In genomic region chr4:120461741-120462140, GRCm38 (mm10) we compare ENCODE assay signal across 24 mouse cellular contexts. TPM values are rescaled to one million over a fixed set of nuclear protein-coding genes. Genes with fewer than 3 reads are reported as not detected.
DNase-seq lines count a peak whose midpoint lies in the region; ATAC-seq and TF ChIP-seq lines count a peak whose summit lies in the region.
"Had no signal": no experiment of that assay in that cellular context is flagged by ENCODE, and none has a peak within 500 bp of the region (broad histone marks: within the 10 kb centered on the region; RNA-seq: fewer than 3 reads in every experiment).

No protein-coding gene starts in this region.

- POLR2A ChIA-PET in Patski (lab: Charles Lee) = no interaction called here

- no peak for TF ChIP-seq CTCF in Patski (IDR thresholded peaks at IDR 0.05)
- no peak for TF ChIP-seq CTCF in brain, embryonic 14.5 days (IDR thresholded peaks at IDR 0.05; ENCODE audit: borderline replicate concordance, extremely low read depth, insufficient read depth, insufficient read length)
- TF ChIP-seq CTCF in heart, adult 2 months (IDR thresholded peaks at IDR 0.05) = no peak

- in situ Hi-C loops in Patski (cut with MboI; ENCODE audit: low pct_unique_long_range_greater_than_20kb) = no loop called here

- no peaks in the 10 kb centered on the region for H3K36me3 ChIP-seq in heart, adult 2 months (ENCODE audit: control insufficient read depth, insufficient read depth, low read length)
- H3K36me3 ChIP-seq: G1E had no signal

- no peak for TF ChIP-seq POLR2A in brain, embryonic 14.5 days (IDR thresholded peaks at IDR 0.05; ENCODE audit: borderline replicate concordance, extremely low read depth, insufficient read depth, insufficient read length, poor library complexity, severe bottlenecking)
- no peak for TF ChIP-seq POLR2A in heart, adult 2 months (IDR thresholded peaks at IDR 0.05; ENCODE audit: insufficient read depth, low read depth, low read length)

- H3K4me3 ChIP-seq in heart, adult 2 months = no peak overlapping the region

- DNase-seq in Muller cell, postnatal 12 days (ENCODE audit: inconsistent ontology term) = peak; percentile 53
- DNase-seq in Patski (ENCODE audit: low read depth, low spot score) = peak; percentile 41
- peak; percentile 1 for DNase-seq in brain, embryonic 14.5 days (ENCODE audit: low read depth)
- peak; percentile 24 for DNase-seq in fibroblast of lung, adult 2 months (ENCODE audit: low read depth)
- DNase-seq in heart, adult 2 months = no peak
- no peak for DNase-seq in lung, postnatal 14 days
- DNase-seq in gastrocnemius, adult 8-10 months (ENCODE audit: low spot score in 2 of 2) = no peak
- no peak for DNase-seq in lung, postnatal 25 days (ENCODE audit: low spot score)
- DNase-seq: adrenal gland, adult 2 months; adrenal gland, adult 8-10 months; adrenal gland, postnatal 10 days; adrenal gland, postnatal 14 days; adrenal gland, postnatal 25 days; adrenal gland, postnatal 36 days; B cell, adult 2 months; cerebellum, adult 11 months; cerebellum, adult 11-12 months; cerebellum, adult 18-20 months; cerebellum, adult 2 months; cerebellum, adult 8-10 months had no signal

- no peaks in the 10 kb centered on the region for H3K27me3 ChIP-seq in Patski
- H3K27me3 ChIP-seq in heart, adult 2 months (ENCODE audit: control insufficient read depth, insufficient read depth, low read length) = no peaks in the 10 kb centered on the region
- H3K27me3 ChIP-seq: CH12.LX had no signal

- peak; percentile 51 for ATAC-seq in Patski
- ATAC-seq: activated CD4-positive, CD25-positive, alpha-beta regulatory T cell, adult 4 months; CD4-positive, CD25-positive, alpha-beta regulatory T cell, adult 4 months had no signal

- WGBS in heart, adult 2 months = 74% methylated on average over 4 of the region's 4 CpGs

- no peaks in the 10 kb centered on the region for H3K79me2 ChIP-seq in heart, adult 2 months (replicated peaks; ENCODE audit: control insufficient read depth, insufficient read depth, low read length)

- CTCF ChIA-PET in Patski (lab: Charles Lee) = interaction anchor here (1.2 to 1.7 kb wide), 2 partner anchors 11 to 24 kb away, joined by 3 to 5 read pairs; no protein-coding TSS in a partner anchor

- no peak overlapping the region for H3K27ac ChIP-seq in heart, adult 2 months

- H3K9ac ChIP-seq in heart, adult 2 months (ENCODE audit: low read depth, low read length) = no peak overlapping the region

- TF ChIP-seq EP300 in heart, adult 2 months (IDR thresholded peaks at IDR 0.05; ENCODE audit: insufficient read depth, low read depth, low read length) = no peak

- no peaks in the 10 kb centered on the region for H3K4me1 ChIP-seq in heart, adult 2 months (ENCODE audit: control insufficient read depth, insufficient read depth, low read length)

- intact Hi-C loops in heart, adult 2 months (cut with DNase I) = no loop called here

RNA-seq across cellular contexts. Expression of gene Scmh1, which starts 56.7 kb away (rescaled TPM):
- polyA plus RNA-seq in Patski (2021) = 39.8 TPM
- 94.9 and 123 TPM in 2 replicates for polyA plus RNA-seq in brain, embryonic 14.5 days (2012; rRNA removed)
- 10 to 100 TPM; 53.1 to 67.9 TPM for total RNA-seq in heart, adult 2 months (2021)
- polyA plus RNA-seq in heart, adult 2 months (2012; rRNA removed) = 48.1 and 63.6 TPM in 2 replicates
- 10 to 100 TPM; 48.4 to 55.5 (median 53.9) TPM for total RNA-seq in gastrocnemius, adult 8-10 months (2022)
- polyA plus RNA-seq: G1E had no signal

Comparison
In these comparisons a context has a peak if more than half of its experiments do, and no peak if none do; other contexts are left out.
1. DNase-seq: peak in Muller cell, postnatal 12 days (single experiment), Patski (single experiment), brain, embryonic 14.5 days (single experiment) and fibroblast of lung, adult 2 months (single experiment); none in heart, adult 2 months (0 of 2), lung, postnatal 14 days (single experiment), gastrocnemius, adult 8-10 months (0 of 2) and lung, postnatal 25 days (single experiment).